Comparison of ENCODE assay signal across 8 mouse cellular contexts in the genomic region with DNA sequence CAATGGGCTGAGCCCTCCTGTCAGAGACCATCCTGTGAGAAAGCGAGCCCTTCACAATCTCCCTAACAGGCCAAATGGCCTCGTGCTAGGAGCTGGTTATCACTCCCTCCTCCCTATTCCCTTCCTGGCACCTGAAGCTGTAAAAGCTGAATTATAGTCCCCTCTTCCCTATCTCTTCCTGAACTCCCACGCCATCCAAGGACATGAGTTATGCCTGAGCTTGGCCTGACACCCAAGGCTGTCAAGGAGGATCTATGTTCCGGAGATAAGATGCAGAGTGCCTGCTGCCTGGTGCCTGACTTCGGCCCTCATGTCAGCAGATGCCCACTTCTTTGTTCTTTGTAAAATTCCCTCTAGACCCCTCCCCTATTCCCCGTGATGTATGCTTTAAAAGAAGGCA. TPM values are rescaled to one million over a fixed set of nuclear protein-coding genes. Genes with fewer than 3 reads are reported as not detected.
DNase-seq lines count a peak whose midpoint lies in the region.

No protein-coding gene starts in this region.

- peak; percentile 59 to 81 for DNase-seq in adrenal gland, adult (ENCODE audit: inconsistent age in 2 of 2, low spot score in 1 of 2)
- peak; percentile 73 for DNase-seq in adrenal gland, adult 2 months
- peak; percentile 56 for DNase-seq in adrenal gland, adult 8-10 months
- peak; percentile 36 for DNase-seq in adrenal gland, postnatal 10 days
- DNase-seq in adrenal gland, postnatal 14 days = peak; percentile 68
- DNase-seq in adrenal gland, postnatal 25 days = peak; percentile 31
- peak; percentile 36 to 72 for DNase-seq in adrenal gland, postnatal 36 days
- peak; percentile 74 for DNase-seq in heart, adult 11 months

RNA-seq across cellular contexts. Expression of a gene that starts 21.8 kb away (rescaled TPM):
- 10 to 100 TPM; 12.4 to 15.2 TPM for total RNA-seq in adrenal gland, adult 2 months (2021)
- polyA plus RNA-seq in adrenal gland, adult 2 months (2012; rRNA removed) = 6.1 and 7.4 TPM in 2 replicates
- 10 to 100 TPM; 14.5 to 21.8 (median 18.3) TPM for total RNA-seq in adrenal gland, adult 8-10 months (2022)
- 10 to 100 TPM; 10.7 to 10.8 TPM for total RNA-seq in adrenal gland, postnatal 10 days (2021)
- 8.9 and 12.5 TPM in 2 replicates for total RNA-seq in adrenal gland, postnatal 14 days (2021)
- total RNA-seq in adrenal gland, postnatal 25 days (2021) = 12.1 and 21.3 TPM in 2 replicates
- 10 to 100 TPM; 11.5 to 14.9 TPM for total RNA-seq in adrenal gland, postnatal 36 days (2021)

Comparison
In these comparisons a context has a peak if more than half of its experiments do, and no peak if none do; other contexts are left out.
1. Peak in every context shown above with its lines: DNase-seq.